Mouse (Mus musculus): ENCODE measurements around the gene Pfkl.
A peak's percentile ranks its signal among the peaks of the same experiment; 100 is the strongest.
"Not testable (repeated sequence)": the region's sequence is repeated elsewhere in the genome, so short reads cannot be mapped to it uniquely, and the experiment has no call there.

The Pfkl gene

GRCm38 (mm10) chr10:77971709-77972553 lies 38.0 kb downstream of the Pfkl start:
- peak; percentile 82 for DNase-seq (ENCODE audit: low spot score)

GRCm38 (mm10) chr10:77971191-77971590 lies 38.7 kb downstream of the Pfkl start:
- no peak for DNase-seq (ENCODE audit: low spot score)

- no peak for DNase-seq (ENCODE audit: low spot score)
These were observed 39.4 kb downstream of the Pfkl start, which contains the start of gene Trpm2 for GRCm38 (mm10) chr10:77970481-77970880. Trpm2 (minus strand) TSS chr10:77970563.

GRCm38 (mm10) chr10:77969973-77970325 lies 39.9 kb downstream of the Pfkl start:
- no peak for DNase-seq (ENCODE audit: low spot score)

- DNase-seq (ENCODE audit: low spot score) = no peak
These were observed 40.5 kb downstream of the Pfkl start for GRCm38 (mm10) chr10:77969274-77969972.

GRCm38 (mm10) chr10:77963971-77964370 lies 45.9 kb downstream of the Pfkl start:
- DNase-seq (ENCODE audit: low spot score) = no peak

GRCm38 (mm10) chr10:77962725-77963124 lies 47.2 kb downstream of the Pfkl start:
- DNase-seq (ENCODE audit: low spot score) = no peak

GRCm38 (mm10) chr10:77950468-77950867 lies 59.4 kb downstream of the Pfkl start:
- DNase-seq (ENCODE audit: low spot score) = not testable (repeated sequence)

- DNase-seq (ENCODE audit: low spot score) = no peak
These were observed 70.2 kb downstream of the Pfkl start for GRCm38 (mm10) chr10:77939685-77940084.

Data from testis, postnatal 14 days (tissue).